Mouse (Mus musculus) E14TG2a.4 (cell line): ENCODE measurements around the gene Xntrpc.

Experiments
- CTCF ChIP-seq: conservative IDR thresholded peaks from 2 replicates; pipeline ENCODE4 v1.5.1; 2014; ENCODE audit warnings: low read length
- POU5F1 ChIP-seq: IDR thresholded peaks from 2 replicates; pipeline ENCODE4 v1.6.1; 2014; ENCODE audit warnings: low read length, borderline replicate concordance

- TF ChIP-seq CTCF (no peak), POU5F1 (no peak)
These were observed 46.2 kb upstream of the Xntrpc start for GRCm38 (mm10) chr7:102019362-102019761.
